ENCODE assay signal across 12 mouse cellular contexts in genomic region chr2:33582457-33583060, GRCm38 (mm10). TPM values are rescaled to one million over a fixed set of nuclear protein-coding genes. Genes with fewer than 3 reads are reported as not detected.
DNase-seq lines count a peak whose midpoint lies in the region; ATAC-seq lines count a peak whose summit lies in the region.
"Had no signal": no experiment of that assay in that cellular context is flagged by ENCODE, and none has a peak within 500 bp of the region (broad histone marks: within the 10 kb centered on the region; RNA-seq: fewer than 3 reads in every experiment).

No protein-coding gene starts in this region.

- no peaks in the 10 kb centered on the region for H3K36me3 ChIP-seq in kidney, embryonic 15.5 days
- H3K36me3 ChIP-seq in limb, embryonic 10.5 days = no peaks in the 10 kb centered on the region

- H3K27ac ChIP-seq in kidney, embryonic 15.5 days = 0 out of 2 replicates have a peak overlapping the region, but pooled peaks have one; percentile 24
- peak overlapping the region; percentile 57 for H3K27ac ChIP-seq in limb, embryonic 10.5 days

- peaks cover 92% of the 10 kb centered on the region for H3K27me3 ChIP-seq in kidney, embryonic 15.5 days
- peaks cover 83% of the 10 kb centered on the region for H3K27me3 ChIP-seq in limb, embryonic 10.5 days (ENCODE audit: low read depth, poor library complexity, severe bottlenecking)

- H3K4me3 ChIP-seq in kidney, embryonic 15.5 days (replicated peaks) = no peak overlapping the region
- peak overlapping the region; percentile 6; the same call in 1 of the 2 replicates for H3K4me3 ChIP-seq in limb, embryonic 10.5 days
- H3K4me3 ChIP-seq: myocyte had no signal

- intact Hi-C loops in left cerebral cortex, postnatal 14 days (cut with DNase I) = no loop called here

- DNase-seq in kidney, adult 11 months = no peak
- DNase-seq in embryo, embryonic 11 days = peak; percentile 46
- DNase-seq in limb, embryonic 10.5 days (ENCODE audit: low spot score) = no peak
- peak; percentile 49 for DNase-seq in neural tube, embryonic 10.5 days (ENCODE audit: extremely low spot score, low spot score)
- DNase-seq in left cerebral cortex, postnatal 14 days (ENCODE audit: low spot score in 2 of 2) = no peak

- no peaks in the 10 kb centered on the region for H3K9me3 ChIP-seq in kidney, embryonic 15.5 days (replicated peaks)
- no peaks in the 10 kb centered on the region for H3K9me3 ChIP-seq in limb, embryonic 10.5 days (replicated peaks)

- no peak overlapping the region for H3K9ac ChIP-seq in kidney, embryonic 15.5 days

- 2% methylated on average over 4 of the region's 5 CpGs for WGBS in kidney, embryonic 15.5 days
- WGBS in limb, embryonic 10.5 days = 3% methylated on average over 5 of the region's 5 CpGs

- peaks cover 58% of the 10 kb centered on the region for H3K4me1 ChIP-seq in kidney, embryonic 15.5 days
- H3K4me1 ChIP-seq in limb, embryonic 10.5 days = peaks cover 100% of the 10 kb centered on the region

- ATAC-seq in kidney, embryonic 15.5 days (replicated peaks; ENCODE audit: low FRiP score) = 0 out of 2 replicates have a peak, but pooled peaks have one; percentile 23
- ATAC-seq in megakaryocyte, adult 5-6 weeks (ENCODE audit: poor library complexity, severe bottlenecking) = no peak
- ATAC-seq in cerebellum, adult (ENCODE audit: insufficient number of reproducible peaks, low FRiP score, low TSS enrichment) = no peak

- no peak overlapping the region for H3K4me2 ChIP-seq in kidney, embryonic 15.5 days

RNA-seq across cellular contexts. Expression of gene Lmx1b, which starts 57.8 kb away (rescaled TPM):
- polyA plus RNA-seq in kidney, embryonic 15.5 days (2015; fragmentation: Nextera tagmentation; extraction: Ambion mirVana) = 1.1 and 1.2 TPM in 2 replicates
- 11.0 and 13.9 TPM in 2 replicates for polyA plus RNA-seq in limb, embryonic 10.5 days (2016; fragmentation: Nextera tagmentation; extraction: Ambion mirVana)
- not detected in 2 replicates for total RNA-seq in megakaryocyte, adult 5-6 weeks (2015)
- not detected in 2 replicates for total RNA-seq in megakaryocyte, adult 5-6 weeks (2017)
- under 1 TPM; 0.42 to 0.59 TPM for total RNA-seq in left cerebral cortex, postnatal 14 days (2021)
- total RNA-seq: common myeloid progenitor, adult 5-6 weeks; liver, adult 2 months had no signal
- polyA plus RNA-seq: gonadal fat pad, adult 2 months; liver, adult 2 months; myocyte had no signal

Comparison
In these comparisons a context has a peak if more than half of its experiments do, and no peak if none do; other contexts are left out.
1. DNase-seq: peak in embryo, embryonic 11 days (single experiment) and neural tube, embryonic 10.5 days (single experiment); none in kidney, adult 11 months (single experiment), limb, embryonic 10.5 days (single experiment) and left cerebral cortex, postnatal 14 days (0 of 2).